Mouse (Mus musculus): Measurements from ENCODE around the gene Tmod2.
"Not testable (repeated sequence)": the region's sequence is repeated elsewhere in the genome, so short reads cannot be mapped to it uniquely, and the experiment has no call there.

The Tmod2 gene

DNA sequence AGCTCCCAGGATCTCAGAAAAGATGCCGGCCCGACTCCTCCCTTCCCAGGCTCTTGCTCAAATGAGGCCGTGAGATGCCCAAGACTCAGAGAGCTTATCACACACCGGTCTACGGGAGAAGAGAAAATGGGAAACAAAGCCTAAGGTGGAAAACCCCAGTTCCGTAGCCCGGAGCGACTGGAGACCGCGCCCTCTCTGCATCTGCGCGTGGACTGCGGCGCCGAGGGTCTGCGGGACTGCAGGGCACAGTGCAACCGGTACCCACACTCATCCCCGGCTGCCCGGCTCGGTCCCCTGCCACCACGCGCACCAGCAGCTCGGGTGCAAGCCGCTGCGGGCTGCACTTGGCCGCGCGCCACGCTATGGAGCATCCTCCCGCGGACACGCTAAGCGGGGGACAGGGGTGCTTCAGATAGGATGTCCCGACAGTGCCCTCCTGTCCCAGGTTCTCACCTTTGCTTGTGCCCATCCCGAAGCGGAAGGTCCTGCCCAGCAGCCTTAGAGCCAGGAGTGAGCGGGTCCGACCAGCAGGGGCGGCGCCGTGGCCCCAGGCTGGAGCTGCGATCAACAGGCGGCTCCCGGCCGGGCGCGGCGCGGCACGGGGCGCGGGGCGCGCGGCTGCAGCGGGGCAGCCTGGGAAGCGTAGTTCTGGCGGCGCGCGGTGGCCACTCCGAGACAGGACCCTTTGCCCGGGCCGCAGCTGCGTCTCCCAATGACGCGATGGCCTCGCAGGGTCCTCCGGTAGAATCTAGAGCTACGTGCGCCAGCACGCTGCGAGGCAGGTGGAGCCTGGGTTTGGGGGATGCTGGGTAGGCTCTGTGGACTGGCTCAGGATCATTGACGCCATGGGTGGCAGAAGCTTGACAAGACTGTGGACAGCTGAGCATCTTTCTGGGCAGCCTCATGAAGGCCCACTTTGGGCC lies at the start of gene Tmod2:
Gene Tmod2, minus strand, starts transcription at position 755 of the 923 bp plus-strand sequence.
- peak; percentile 6 to 17 for DNase-seq

DNA sequence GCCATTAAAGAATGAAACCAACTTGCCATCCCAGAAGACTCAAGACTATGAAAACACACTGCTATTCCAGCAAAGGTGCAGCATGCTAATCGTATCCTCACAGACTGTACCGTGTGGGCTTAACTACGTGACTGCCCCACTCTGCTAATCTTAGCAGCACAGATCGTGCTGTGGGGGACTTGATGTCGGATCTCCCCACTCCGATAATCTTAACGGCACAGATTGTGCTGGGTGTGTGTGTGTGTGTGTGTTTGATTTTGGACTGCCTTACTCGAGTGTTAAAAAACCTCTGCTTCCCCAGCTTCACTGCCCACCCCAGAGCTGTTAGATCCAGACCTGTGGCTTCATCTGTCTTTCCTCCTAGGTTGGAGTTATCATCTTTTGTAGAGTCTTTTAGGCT lies 49.8 kb upstream of the Tmod2 start:
- no peak for DNase-seq

DNA sequence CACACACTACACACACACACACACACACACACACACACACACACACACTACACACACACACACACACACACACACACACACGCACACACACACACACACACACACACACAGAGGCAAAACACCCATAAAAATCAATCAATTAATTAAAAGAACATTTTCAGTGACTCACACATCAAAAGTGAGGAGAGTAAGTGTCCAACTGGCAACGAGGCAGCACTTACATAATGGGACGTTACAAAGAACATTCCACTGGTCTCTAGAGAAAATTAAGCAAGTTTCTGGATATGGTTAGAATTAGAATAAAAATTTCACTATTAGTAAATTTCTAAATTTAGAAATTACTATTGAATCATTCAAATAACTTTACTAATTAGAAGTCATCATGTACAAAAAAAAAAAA lies 45.3 kb upstream of the Tmod2 start:
- not testable (repeated sequence) for DNase-seq

DNA sequence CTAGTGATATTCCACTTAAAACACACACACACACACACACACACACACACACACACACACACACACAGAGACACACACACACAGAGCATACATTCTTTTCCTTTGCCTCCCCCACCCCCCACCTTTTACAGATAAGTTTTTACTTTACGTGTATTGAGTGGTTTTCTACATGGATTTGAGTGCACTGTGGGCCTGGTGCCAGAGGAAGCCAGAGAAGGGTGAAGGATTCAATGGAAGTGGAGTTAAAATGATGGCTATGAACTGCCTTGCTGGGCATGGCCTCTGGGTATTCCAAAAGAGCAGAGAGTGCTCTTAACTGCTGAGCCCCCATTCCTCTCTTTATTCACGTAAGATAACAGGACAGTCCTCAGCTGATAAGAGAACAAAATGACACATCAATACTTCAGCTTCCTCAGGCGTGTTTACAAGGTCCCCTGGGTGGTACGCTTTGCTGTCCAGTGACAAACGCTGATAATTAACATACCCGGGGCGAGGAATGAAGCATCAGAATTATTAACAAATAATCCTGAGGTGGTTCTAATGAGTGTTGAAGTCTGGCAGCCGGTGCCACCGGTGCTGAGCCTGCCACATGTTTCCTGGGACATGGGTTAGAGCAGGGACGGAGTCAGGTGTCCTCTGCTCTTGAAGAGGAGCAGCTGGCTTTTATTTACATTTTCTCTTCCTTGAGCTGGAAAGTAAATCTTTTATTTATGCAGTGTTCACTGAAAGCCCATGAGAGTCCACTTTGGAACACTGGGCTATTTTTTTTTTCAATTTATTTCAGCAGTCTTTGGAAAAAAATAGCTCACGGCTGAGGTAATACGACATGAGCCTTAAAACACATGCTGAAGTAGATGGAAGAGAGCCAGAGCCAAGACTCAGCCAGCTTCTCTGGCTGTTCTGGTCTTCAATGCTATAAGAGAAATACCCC lies 43.1 kb upstream of the Tmod2 start:
- no peak for DNase-seq

DNA sequence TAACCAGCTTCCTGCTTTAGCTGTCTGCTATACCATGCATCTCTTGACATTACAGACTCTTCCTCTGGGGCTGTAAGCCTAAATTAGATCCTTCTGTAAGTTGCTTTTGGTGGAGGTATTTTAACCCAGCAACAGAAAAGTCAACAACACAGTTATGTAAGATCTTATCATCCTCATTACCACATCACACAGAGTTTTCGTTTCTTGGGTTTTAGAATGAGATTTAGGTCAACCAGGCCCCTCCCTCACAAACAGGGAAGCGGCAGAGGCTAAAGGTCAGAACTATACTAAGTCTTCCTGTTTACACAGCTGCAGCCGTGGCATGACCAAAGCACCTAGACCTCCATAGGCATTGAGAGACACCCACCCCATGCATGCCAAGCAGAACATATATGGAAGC lies 34.3 kb upstream of the Tmod2 start:
- DNase-seq: no peak

DNA sequence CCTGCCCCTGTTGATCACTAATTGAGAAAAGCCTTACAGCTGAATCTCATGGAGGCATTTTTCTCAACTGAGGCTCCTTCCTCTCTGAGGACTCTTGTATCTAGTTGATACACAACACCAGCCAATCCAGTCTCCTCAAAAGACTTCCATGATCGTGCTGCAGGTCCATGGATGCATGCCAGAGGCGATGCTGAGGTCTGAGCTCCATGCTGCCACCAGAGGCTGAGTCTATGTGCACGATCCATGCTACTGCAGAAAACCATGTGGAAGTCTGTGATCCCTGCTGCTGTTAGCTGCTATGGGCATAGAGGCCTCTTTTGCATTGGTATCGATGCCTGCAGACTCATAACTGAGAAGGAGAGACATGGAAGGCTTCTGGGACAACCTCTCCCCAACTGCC lies 23.1 kb upstream of the Tmod2 start:
- DNase-seq: no peak

DNA sequence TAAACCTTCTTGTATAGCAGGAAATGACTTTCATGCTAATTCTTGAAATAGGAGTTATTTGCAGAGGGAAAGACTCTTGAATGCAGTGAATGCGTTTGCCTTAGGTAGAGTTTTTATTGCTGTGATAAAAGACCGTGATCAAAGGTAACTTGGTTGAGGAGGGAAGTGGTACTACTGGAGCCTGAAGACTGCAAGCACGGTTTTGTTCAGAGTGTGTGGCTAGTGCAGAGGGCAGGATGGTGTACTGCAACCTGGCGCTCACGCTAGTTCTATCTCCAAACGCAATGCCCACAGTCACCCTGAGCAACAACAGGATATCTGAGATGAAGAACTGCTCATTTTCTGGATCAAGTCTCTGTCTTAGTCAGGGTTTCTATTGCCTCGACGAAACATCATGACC lies 22.5 kb upstream of the Tmod2 start:
- DNase-seq: no peak

DNA sequence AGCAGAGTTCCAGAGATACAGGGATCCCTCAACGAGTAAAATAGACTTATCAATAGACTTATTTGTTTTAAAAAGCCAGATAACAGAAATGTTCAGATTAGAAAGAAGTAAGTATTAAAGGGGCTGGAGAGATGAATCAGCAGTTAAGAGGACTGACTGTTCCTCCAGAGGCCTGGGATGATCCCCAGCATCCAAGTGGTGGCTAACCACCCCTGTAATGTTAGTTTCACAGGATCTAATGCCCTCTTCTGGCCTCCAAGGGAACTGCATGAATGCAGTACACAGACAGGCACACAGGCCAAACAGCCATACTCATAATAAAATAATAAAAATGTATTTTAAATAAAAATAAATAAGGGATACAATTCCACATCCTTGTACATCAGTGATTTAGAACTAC lies 21.8 kb upstream of the Tmod2 start:
- DNase-seq: peak; percentile 15 to 28

DNA sequence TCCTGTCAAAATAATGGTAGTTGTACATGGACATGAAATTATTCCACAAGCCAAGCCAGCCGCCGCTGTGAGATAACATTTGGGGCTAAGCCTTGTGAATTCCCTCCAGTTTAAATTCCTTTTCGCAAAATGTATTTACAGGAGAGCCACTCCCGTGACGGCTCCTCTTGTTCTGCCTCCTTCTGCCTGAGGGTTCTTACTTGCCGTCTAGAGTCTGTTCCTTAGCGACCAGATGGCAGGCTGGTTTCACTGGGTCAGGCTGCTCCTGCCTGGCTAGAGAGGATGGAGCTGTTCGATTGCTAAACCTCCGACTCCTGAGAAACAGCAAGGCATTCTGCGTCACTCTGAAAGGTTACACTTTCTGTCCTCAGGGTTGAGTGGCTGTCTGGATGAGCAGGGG lies 21.0 kb upstream of the Tmod2 start:
- no peak for DNase-seq

DNA sequence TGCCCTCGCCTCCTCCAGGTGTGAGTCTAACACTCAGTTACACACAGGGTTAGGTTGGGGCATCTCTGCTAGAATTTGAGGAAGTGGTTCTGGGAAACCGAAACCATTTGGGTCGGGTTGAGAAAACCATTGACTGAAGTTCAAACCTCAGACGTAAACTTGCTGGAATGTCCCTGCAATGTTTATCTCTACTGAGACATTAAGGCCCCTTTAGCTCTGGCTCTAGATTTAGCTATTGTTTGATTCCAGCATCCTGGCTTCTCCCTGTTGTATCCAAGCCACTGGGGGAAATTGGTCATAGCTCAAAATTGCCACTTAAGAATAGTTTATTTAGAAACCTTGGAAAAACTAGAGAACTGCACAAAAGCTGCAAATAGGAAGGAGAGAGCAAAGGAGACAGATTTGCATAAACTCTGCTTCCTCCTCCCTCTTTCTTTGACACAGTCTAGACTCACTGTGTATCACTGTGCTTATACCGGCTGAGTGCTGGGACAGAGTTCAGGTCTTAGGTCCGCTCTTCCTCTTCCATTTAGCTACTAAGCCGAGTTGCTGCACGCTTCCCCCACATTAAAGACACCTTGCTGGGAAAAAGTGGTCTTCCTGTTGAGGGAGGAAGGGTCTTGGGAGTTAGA lies 19.8 kb upstream of the Tmod2 start:
- peak; percentile 8 to 12 for DNase-seq

DNA sequence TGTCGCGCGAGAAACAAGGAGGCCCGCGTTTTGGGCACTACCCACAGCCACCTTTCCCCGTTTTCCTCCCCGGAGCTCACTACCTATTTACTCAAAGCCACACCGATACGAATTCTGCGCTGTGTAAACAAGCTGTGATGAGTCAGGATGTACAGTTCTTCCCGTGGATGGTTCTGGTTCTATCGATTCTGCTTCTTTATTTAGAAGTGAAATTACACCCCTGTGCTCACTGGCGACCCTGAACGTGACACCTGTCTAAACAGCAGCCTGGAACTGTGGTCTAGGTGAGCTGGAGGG lies 15.1 kb upstream of the Tmod2 start:
- peak in 1 of 2 experiments; percentile 4 for DNase-seq

DNA sequence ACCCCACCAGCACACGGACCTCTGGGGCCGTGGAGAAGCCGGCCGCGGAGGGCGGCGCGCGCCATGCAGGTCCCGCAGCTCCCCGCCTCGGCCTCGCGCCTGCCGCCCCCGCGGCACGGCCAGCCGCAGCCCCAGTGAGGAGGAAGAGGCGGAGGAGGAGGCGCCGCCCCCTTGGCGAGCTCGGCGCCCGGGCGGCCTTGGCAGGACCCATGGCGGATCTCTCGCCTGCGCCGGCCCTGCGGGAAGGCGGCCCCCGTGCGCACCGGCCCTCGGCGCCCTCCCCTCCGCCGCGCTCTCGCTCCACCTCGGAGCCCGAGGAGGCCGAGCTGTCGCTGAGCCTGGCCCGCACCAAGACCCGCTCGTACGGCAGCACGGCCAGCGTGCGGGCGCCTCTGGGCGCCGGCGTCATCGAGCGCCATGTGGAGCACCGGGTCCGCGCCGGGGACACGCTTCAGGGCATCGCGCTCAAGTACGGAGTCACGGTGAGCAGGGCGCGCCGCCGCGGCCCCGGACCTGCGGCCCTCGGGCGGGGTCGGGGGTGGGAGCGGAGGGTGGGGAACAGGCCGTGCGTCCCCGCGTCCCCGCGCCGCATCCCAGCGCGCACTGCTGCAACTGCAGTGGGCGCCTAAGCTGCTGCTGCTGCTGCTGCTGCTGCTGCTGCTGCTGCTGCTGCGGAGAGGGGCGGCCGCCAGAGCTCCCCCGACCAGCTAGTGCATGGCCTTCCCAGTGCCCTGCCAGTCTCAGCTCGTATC lies 14.6 kb upstream of the Tmod2 start, which contains the start of gene Lysmd2:
Gene Lysmd2, plus strand, starts transcription at position 186 of the 752 bp plus-strand sequence.
- DNase-seq: peak; percentile 21 to 27

DNA sequence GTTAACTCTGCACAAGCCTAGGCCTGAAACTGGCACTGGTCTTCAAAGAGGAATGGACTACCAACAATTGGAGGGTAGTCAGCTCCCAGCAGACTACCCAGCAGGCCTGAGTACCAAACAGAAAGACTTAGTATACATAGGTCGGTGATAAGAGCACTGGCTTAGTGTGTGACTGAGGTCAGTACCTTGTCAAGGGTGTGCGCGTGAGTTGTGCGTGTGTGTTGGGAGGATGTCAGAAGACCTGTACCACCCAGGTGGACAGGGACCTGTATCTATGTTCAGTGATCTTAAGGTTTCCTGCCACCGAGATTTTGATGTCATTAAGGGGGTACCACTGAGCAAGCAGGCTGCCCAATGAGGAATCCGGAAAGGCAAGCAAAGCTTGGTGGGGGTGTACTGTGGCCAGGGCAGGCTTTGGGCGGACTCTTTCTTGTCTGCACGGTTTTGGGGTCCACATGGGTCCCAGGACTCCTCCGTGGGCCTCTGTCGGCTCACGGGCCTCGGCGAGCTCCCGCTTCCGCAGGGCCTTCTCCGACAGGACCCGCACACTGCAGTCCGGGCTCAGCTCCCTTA lies 13.9 kb upstream of the Tmod2 start:
- no peak for DNase-seq

DNA sequence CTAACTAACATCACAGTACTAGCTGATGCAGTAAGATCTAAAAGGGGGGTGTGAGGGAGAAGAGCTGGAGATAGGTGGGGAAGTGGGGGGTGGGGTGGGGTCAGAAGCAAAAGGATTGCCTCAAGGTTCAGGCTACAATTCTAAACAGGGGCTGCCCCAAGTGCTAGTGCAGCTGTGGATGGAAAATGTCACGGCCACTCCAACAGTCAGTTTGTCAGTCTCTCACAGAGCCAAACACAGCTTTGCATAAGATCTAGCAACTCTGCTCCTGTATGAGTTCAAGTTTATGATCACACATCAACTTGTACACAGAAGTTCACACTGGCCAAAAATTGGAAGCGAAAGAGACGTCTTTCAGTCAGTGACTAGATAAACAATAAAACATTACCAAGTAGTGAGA lies 10.3 kb upstream of the Tmod2 start:
- no peak for DNase-seq

DNA sequence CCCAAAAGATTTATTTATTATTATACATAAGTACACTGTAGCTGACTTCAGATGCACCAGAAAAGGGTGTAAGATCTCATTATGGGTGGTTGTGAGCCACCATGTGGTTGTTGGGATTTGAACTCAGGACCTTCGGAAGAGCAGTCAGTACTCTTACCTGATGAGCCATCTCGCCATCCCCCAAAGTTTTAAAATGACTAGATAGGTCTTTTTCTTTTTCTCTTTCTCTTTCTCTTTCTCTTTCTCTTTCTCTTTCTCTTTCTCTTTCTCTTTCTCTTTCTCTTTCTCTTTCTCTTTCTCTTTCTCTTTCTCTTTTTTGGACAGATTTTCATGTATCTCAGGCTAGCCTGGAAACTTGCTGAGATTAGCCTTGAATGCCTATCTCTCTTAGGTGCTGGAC lies 8.6 kb upstream of the Tmod2 start:
- not testable (repeated sequence) for DNase-seq

DNA sequence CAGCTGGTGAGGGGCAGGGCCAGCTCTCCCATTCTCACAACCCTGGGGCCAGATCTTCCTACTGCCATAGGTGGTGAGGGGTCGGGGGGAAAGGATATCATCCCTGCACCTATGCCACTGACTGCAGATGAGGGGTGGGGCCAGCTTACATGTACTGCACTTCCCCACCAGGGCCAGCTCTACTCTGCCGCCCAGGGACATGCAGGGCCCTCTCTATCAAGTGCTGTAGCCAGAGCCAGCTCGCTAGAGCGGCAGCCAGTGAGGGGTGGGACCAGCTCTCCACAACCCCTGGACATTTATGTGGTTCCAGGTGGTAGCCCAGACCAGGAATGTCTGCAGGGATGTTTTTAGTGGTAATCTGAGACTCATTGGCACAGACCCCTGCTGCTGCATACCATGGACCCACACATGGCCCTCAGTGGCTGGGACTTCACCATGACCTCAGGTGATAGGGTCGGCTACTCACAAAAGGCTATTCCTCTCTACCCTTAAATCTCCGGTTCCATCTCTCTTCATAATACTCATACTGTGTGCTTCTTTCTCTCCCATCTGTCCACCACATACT lies 7.8 kb upstream of the Tmod2 start:
- DNase-seq: no peak

DNA sequence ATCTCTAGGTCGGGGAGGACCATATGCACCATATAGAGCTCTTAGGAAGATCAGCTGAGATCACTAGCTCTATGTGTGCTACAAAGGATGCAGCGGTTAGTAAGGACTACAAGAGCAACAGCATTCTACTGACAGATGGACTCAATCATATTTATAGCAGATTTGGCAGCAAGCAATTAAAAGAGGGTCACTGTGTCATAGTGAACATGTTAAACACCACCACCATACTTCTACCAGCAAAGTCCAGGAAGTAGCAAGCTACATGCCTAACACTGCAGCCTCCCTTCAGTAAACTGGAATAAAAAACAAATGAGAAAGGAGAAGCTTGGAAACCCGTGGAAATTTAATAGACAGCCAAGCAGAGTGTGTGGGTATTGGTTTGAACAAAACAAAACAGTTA lies 5.4 kb upstream of the Tmod2 start:
- DNase-seq: no peak

DNA sequence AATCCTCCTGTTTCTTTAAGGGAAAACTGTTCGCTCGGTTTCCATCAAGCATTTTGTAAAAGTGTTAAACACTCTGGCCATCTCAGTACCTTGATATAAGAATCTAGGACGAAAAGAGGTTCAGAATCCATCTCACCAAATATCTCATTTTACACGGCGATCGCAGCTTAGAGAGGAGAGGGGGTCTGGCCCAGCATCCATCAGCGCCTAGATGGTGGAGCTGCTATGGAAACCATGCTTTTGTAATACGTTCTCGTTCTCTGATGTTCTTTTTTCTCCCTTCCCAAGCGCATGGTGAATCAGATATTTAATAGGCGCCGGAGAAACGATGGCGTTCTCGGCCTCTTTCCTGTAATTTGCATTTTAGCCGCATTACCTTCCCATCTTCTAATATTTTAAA lies 1.2 kb downstream of the Tmod2 start:
- no peak for DNase-seq

DNA sequence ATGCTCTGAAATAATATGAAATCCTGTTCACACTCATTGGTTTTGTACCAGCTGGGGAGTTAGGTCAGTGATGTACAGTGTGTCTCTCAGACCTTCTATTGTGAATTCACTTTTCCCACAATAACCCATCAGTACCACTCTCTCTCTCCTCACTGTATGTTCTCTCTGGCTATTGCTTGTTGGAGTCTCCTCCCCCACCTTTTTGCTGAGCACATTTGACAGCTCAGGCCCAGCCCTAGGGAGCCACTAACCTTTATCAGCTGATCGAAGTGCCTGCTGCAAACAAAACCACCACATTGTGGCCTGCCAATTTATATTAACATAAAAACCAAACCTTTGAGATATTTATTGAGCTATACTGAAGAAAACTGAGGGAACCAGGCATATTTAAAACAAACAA lies 1.6 kb downstream of the Tmod2 start:
- no peak for DNase-seq

DNA sequence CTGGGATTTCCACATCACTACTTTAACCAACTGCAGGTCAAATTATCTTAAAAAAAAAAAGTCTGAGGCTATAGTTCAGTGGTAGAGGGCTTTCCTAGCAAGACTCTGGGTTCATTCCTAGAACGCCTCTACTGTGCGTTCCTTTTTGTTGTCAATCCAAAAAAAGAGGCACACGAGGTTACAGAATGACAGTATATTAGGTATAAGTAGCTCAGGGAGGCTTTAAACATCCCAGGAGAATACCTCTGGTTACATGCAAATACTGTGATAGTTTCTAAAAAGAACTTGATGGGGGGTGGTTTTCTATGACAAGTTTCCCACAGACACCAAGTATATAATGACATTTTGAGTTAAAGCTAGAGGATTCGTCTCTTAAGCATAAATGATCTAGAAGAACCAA lies 3.6 kb downstream of the Tmod2 start:
- no peak for DNase-seq

DNA sequence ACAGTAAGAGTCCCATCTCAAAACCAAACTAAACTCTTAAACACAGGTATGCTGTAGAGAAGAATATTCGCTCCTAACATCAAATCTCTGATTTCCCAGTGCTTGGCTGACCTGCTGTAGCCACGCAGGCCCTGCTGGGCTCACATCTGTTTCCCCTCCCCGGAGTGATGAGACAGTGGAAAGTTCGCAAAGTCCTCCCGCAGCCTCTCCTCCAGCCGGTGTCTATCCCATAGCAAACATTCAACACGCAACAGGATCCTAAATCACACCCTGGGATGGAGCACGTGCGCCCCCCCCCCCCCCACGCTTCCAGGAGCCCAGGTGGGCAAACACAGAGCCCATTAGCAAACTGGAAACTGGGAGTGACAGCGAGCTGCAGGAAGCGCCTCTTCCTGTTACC lies 9.6 kb downstream of the Tmod2 start:
- DNase-seq: no peak
